Mouse (Mus musculus) megakaryocyte, embryonic 14.5 days (primary cell): Measurements from ENCODE around the gene Nxn.

Source experiments
- FLI1 ChIP-seq: IDR thresholded peaks from 2 replicates; pipeline ENCODE4 v1.6.1; 2012; ENCODE audit warnings: low read length, inconsistent platforms, mixed read lengths
- GATA1 ChIP-seq: IDR thresholded peaks from 3 replicates; pipeline ENCODE4 v1.6.1; 2012; ENCODE audit warnings: mixed read lengths, low read length, inconsistent platforms, borderline replicate concordance

DNA sequence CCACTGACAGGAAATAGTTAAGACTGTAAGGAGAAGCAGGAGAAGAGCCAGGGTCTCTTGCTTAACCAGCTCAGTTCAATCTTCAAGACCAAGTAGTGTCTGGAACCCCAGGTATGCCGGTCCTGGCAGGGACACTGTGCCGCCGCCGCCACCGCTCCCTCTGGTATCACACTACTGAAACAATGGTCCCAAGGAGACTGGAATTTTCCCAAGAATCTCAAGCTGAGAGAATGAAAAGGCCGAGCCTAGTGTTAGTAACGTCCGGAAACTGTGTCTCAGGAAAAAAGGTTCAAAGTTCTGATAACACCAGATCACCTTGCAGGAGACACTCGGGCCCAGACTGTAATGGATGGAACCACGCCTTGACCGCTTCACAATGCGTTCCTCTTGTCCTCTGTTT, 41.5 kb downstream of the Nxn start:
- no peak for TF ChIP-seq GATA1
- no peak for TF ChIP-seq FLI1
